Mouse (Mus musculus): ENCODE results near the gene Wapl.

Wapl gene

DNA sequence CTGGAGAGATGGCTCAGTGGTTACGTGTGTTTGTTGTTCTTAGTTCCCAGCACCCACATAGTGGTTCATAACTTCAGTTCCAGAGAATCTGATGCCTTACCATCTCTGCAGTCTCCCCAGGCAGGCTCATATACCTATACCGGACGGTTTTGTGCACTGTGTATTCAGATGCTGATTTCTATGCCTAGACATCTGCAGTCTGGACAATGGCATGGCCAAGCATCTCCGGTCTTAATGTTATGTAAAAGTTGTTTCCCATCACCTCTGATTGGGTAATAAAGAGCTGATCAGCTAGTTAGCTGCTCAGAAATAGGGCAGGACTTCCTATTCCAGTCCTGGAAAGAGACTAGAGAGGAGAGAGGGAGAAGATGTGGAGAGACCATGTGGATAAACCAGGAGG, 20.2 kb downstream of the Wapl start:
- no peak for DNase-seq (ENCODE audit: low read depth, low spot score)

DNA sequence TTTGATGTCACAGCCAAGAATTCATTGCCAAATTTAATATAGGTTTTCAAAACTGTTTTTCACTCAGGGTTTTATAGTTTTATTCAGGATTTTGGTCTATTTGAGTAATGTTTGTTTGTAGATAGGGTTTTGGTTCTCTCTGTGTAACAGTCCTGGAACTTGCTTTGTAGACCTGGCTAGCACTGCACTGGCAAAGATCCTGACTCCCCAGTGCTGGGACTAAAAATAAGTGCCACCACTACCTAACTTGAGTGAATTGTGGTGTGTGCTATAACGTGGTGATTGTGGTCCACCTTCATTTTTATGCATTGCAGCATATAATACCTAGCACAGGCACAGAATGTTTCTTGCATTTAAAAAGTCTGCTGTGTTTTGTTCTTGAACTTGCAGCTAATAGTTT, 23.6 kb downstream of the Wapl start:
- DNase-seq (ENCODE audit: low read depth, low spot score), result no peak

DNA sequence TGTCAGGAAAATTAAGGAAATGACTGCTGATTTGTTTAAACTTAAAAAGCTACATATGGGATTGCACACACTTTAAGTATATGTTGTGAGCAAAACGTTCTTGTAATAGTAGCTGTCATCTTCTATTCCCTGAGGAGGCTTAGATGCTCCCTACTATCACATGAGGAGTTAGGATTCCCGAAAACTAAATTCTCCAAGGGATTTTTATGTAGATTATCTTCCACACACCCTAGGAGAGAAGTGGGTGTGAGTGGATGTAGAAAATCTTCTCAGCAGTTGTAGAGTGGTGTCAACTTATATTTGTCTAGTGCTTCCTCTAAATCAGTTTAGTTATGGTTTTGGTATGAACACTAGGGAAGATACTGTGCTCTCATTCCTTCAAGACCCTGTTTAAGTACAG, 36.5 kb downstream of the Wapl start:
- no peak for DNase-seq (ENCODE audit: low read depth, low spot score)

DNA sequence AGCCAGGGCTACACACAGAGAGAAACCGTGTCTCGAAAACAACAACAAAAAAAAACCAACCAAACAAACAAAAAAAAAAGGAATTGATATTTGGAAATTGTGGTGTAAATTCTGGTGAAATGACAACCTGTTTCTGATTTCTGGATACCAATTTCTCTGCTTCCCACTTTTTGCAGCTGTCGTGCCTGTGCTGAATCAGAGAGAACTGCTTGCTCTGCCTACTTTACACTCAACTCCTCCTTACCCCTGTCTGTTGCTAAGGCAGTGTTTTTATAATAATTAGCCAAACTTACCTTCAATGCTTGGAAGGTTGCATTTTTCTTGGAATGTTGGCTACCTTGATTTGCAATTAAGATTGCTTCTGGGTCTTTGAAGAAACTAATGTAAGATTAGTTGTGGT, 38.3 kb downstream of the Wapl start:
- DNase-seq (ENCODE audit: low read depth, low spot score), result no peak

DNA sequence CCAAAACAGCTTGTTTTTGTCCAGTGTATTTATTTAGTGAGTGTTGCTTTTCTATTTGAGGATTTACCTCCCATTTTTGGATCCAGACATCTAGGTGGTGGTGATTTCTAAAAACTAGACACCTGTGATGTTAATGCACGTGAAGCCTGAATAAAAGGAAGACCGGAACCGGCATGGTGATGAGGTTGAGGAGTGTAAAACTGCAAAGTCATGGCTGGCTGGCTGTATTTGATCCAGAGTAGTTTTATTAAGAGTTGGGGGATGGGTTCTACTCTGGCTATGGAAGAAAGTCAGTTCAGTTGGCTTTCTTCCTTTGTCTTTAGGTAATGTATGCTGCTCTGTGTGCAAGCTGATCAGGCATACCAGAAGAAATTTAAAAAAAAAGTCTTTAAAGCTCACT, 39.1 kb downstream of the Wapl start:
- no peak for DNase-seq (ENCODE audit: low read depth, low spot score)

DNA sequence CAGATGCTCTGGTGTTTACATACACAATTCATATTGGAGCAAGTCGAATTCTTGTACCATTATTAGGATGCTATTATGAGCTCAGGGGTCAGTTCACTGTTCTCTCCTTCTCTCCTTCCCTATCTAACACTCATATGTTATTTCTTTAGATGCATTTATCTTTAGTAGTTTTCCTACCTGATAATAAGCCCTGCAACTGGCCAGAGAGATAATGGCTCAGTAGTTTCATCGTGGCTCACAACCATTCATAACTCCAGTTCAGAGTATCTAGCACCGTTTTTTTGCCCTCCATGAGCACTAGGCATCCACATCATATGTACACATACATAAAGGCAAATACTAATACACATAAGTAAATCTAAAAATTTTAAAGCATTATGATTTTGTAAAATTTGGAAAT, 44.4 kb downstream of the Wapl start:
- no peak for DNase-seq (ENCODE audit: low read depth, low spot score)

DNA sequence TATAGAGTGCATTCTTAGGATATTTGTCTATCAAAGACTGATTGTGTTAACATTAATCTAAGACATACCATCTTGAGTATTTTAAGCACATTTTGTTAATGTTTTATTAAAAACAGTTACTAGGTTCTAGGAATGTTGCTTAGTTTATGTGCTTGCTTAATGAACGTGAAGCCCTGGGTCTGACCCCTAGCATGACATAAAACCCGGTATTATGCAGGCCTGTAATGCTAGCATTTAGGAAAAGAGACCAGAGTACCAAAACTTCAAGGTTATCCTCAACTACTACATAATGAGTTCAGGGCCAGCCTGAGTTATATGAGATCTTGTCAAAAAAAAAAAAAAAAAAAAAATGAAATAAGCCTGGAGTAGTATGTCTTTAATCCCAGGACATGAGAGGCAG, 54.0 kb downstream of the Wapl start:
- DNase-seq (ENCODE audit: low read depth, low spot score), result no peak

DNA sequence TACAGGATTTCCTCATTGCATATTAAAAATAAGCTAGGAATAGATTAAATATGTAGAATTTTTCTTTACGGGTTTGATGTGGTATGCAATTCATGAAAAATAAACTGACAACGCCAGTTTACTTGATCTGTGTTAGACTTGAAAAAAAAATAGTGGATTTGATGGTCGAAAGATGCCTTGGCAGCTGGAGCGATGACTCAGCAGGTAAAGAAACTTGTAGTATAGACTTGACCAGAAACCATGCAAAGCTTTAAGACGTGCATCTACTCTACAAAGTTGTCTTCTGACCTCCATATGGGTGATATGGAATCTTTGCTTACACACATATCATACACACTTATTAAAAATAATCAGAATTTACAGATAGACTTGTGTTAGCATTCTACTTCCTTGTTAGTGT, 61.7 kb downstream of the Wapl start:
- no peak for DNase-seq (ENCODE audit: low read depth, low spot score)

DNA sequence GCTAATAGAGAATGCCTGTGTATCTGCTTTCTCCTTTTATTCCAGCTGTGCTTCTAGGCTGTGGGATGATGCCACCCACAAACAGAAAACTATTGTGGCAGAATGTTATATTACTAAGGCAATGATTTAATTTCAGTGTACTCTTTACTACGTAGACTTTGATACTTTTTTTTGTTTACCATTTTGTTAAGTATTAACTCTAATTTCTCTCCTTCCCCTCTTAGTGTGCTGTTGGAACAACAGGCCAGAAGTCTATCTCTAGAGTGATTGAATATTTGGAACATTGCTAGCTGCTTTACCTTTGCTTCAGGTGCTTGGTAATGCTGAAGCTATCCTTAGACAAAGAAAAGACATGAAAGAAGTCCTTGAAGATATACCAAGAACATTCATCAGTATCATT, 71.7 kb downstream of the Wapl start:
- no peak for DNase-seq (ENCODE audit: low read depth, low spot score)

DNA sequence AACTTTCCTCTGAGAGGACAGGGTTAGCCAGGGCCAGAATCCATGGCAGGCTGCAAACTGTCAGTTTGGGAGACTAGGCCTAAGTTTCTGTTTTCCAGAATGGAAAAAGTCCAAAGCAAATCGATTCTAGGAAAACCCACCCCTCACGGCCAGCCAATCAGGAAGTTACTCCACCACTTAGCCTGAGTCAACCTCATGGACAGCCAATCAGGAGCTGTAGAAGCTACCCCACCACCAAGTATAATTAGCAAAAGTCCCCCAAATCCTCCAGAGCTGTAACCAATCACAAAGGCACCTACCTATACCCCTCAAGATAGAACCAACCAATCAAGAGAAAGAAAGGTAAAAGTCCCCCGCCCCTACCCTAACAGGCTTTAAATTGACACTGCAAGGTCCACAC, 82.0 kb downstream of the Wapl start:
- DNase-seq (ENCODE audit: low read depth, low spot score), result no peak

DNA sequence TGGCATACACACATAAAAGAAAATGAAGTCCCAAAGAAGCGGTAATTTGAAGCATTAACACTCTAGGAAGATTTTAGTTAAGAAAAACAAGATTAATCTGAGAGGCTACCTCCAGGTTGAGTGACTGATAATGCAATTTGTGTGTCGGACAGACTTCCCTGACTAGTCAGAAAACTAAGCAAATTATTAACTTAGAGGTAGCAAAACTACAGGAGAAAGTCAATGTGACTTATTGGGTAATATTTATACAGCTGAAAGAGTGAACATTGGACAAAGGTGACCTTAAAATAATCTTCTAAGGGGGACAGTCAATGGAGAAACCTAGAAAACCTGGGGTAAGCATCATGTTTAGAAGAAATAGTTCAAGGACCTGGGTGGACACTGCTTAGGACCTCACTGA, 86.2 kb downstream of the Wapl start:
- no peak for DNase-seq (ENCODE audit: low read depth, low spot score)

DNA sequence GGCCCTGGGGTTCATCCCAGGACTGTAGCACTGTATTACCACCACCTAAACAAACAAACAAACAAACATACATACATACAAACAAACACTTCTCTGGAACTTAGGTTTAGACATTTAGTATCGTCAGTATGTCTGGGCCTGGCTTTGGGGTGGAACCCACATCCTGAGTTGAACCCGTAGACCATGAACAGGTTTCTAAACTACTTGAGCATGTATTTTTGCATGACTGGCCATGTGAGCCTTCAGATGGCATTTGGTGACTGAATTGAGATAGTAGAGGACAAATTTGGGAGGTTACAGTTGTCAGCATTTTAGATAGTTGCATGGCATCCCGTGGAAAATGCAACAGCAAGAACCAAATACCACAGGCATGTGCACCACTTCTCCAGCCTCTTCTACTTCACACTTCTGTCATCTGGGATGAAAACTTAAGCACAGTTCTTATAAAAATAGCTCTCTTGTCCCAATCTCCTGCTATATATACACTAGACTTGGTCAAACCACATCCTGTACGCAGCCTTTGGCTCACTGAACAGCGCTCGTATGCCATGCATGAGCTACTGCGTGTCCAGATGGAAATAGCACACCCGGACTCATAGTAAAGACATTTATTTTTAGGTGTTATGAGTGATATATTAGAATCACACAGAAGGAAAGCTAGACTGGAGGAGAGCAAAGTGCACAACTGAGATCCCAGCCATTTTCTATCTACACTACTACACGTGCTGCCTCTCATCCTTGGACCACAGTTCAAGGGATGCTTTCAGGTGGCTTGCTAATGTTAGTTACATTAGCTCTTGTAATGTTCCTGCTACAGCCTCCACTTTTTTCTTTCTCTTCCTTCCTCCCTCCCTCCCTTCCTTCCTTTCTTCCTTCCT, 87.6 kb downstream of the Wapl start:
- DNase-seq (ENCODE audit: low read depth, low spot score), result peak; percentile 86

DNA sequence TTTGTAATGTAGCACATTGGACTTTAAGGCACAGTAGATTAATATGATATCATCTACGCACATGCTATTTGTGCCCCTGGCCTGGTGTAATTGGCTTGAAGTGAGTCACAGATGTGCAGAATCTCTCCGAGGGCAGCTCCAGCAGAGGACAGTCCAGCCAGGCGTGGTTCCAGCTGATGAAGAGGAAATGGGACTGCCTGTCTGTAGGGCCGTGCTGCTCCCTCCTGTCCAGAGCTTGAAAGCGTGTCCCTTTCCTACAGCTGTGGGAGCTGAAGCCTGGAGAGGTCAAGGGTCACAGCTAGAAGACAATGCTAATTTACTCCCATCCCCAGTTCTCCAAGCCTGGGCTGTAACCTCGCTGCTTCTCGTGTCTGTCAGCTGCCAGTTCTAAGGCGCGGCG, 89.0 kb downstream of the Wapl start:
- DNase-seq (ENCODE audit: low read depth, low spot score), result peak; percentile 43

DNA sequence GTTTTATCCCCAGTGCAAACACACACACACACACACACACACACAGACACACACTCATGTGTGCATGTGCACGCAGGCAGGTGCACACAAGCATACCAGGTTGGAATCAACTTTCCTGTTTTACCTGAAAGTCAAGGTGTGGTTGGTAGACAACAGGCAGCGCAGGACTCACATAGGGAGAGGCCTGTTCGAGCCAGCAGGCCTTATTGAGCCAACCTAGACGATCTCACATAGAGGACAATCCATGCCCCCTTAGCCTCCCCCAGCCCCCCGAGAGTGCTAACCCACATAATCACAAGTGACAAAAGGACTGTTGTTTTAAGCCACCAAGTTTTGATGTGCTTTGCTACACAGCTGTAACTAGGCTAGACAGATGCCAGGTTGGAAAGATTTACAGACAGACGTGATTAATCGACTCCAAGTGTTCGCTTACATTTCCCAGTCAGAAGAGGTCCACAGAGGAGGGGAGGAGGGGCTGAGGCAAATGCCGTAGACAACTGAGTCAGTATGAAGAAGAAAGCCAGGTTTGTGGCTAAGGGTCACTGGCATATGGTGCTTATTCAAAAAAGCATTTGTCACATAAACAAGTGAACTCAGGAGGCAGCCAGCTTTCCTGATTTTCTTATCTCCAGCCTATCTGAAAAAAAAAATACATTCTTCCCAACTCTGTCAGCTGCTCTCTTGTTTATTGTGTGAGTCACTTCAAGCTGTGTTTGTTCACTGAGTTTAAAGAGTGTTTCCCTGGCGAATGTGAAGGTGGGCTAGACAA, 90.2 kb downstream of the Wapl start:
- peak; percentile 39 for DNase-seq (ENCODE audit: low read depth, low spot score)

DNA sequence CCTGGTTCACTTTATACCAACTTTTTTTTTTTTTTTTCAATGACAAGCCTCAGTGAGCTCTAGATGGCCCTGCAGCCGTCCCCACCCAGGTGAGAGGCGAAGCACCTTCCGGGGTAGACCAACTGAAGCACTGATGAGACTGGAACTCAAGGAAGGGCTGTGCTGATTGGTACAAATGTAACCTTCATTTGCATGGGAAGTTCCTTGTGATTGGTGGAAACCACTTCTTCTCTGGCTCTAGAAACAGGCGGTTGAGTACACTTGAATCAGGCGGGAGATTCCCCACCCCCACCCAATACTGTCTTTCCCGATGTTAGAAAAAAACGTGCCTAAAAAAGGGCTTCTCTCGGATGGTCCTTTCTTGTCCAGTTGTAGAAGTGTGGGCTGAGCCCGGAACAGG, 91.2 kb downstream of the Wapl start:
- peak; percentile 95 for DNase-seq (ENCODE audit: low read depth, low spot score)

DNA sequence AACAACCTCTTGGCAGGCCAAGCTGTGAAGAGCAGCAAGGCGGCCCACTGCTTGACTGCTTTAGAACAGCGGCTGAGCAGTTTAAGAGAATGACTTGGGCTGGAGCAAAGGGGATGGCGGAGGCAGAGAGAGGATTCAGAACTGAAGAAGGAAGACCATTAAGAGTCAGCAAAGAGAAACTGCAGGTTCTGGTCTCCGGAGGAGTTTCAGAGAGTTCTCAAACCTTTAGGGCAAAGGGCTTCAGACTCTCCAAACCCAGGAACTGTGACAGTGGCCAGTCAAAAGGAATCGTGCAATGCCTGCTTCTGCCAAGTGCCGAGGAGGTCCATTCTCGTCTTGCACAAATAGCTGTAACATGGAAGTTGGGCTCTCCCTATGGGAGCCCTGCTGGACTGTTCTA, 91.7 kb downstream of the Wapl start:
- no peak for DNase-seq (ENCODE audit: low read depth, low spot score)

DNA sequence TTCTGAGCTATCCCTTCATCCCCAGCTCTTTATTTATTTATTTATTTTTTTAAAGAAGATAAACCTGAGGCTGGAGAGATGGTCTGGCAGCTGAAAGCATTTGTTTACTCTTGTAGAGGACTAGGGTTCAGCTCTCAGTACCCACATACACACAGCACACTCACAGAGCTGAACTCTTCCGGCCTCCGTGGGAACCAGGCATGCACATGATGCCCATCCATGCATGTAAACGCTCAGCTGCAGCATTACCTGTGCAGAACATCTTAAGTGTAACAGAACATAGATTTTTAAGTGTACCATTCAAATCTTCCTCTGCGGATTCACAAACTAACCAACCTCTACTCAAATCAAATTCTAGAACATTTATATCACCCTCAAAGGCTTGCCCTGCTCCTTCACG, 92.5 kb downstream of the Wapl start:
- peak; percentile 52 for DNase-seq (ENCODE audit: low read depth, low spot score)

DNA sequence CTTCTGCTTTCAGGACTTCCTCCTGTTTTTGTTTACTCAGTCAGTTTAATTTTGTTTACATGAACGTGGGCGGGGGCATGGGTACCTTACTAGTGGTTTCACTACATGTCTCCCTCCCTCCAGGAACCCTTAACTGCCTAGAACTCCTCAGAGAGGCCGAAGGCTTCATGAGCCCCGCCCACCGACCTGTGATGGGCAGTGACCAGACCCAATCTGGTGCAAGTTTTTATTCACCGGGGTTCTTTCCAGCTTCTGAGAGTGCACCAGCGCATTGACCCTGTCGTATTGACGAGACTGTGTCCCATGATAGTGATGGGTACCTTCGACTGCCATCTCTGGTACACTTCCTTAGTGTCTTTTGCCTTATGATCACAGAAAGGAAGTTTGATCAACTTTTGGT, 94.6 kb downstream of the Wapl start:
- peak; percentile 97 for DNase-seq (ENCODE audit: low read depth, low spot score)

DNA sequence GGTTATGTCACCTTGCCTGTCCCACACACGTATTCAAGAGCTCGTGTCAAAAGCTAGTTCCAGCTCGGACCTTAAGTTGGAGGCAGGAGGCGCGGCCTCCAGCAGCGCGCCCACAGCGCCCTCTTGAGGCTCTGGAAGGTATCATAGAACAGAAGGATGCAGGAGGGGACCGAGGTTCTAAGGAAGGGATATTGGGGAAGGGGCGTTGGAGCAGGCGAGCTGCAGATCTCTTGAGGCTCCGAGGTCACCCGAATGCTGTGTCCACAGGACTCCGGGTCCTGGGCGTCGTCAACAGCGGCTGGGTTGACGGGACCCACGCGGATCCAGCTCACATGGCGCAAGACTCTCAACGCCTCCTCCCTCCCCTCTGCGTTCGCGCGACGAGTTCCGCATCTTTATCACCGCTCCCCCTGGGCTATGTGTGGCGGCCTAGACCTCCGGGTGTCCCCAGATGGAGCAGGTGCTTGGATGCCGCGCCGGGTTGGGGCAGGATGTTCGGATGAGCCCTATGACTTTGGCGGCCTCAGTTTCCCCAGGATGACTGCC, 95.4 kb downstream of the Wapl start:
- peak; percentile 94 for DNase-seq (ENCODE audit: low read depth, low spot score)

DNA sequence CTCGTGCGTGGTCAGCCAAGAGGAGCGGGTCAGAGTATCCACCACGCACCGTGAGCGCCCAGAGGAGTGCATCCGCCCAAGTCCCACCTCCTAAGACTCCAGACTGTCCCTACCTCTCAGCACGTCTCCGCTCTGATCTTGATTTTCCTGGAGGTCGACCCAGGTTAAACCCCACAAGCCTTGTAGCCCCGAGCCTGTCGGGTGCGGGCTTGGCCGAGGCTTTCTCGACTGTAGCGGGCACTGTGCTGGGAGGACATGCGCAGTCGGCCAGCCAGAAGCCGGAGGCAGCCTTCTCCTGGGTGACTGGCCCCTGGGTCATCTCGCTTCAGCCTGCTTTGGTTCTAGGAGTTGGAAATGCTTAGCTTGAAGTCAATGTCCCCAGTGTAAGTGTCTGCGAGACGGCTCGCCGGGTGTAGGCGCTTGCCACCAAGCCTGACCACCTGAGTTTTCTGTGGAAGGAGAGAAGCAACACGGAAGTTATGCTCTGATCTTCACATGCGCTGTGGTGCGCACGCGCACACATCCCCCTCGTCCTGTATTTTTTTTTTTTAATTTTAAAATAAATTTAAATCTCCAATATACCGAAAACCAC, 95.9 kb downstream of the Wapl start:
- no peak for DNase-seq (ENCODE audit: low read depth, low spot score)

DNA sequence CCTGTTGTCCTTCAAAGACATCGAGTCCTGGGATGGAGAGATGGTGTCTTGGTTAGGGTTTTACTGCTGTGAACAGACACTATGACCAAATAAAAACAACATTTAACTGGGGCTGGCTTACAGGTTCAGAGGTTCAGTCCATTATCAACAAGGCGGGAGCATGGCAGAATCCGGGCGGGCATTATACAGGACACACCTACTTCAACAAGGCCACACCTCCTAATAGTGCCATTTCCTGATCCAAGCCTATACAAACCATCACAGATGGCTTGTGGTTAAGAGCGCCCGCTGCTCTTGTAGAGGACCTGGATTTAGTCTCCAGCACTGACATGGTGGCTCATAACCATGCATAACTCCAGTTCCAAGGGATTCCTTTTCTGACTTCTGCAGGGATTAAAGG, 96.7 kb downstream of the Wapl start:
- DNase-seq (ENCODE audit: low read depth, low spot score), result no peak

DNA sequence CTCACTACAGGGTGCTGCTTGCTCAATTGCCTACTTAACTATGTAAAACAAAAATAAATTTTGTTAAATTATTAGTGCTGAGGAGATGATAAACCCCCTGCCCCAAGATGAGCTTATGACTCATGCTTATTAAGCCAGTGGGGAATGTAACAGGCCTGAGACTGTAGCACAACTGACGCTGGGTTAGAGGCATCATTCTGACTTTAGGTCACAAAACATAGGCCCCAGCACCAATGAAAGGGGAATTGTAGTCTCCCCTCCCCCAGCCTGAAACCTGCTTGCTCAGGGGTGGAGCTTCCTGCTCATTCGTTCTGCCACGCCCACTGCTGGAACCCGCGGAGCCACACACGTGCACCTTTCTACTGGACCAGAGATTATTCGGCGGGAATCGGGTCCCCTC, 97.9 kb downstream of the Wapl start:
- DNase-seq (ENCODE audit: low read depth, low spot score), result peak; percentile 64

Data from A20 (cell line).